Mouse (Mus musculus): ENCODE data around the gene Cdadc1.

Cdadc1 gene

DNA sequence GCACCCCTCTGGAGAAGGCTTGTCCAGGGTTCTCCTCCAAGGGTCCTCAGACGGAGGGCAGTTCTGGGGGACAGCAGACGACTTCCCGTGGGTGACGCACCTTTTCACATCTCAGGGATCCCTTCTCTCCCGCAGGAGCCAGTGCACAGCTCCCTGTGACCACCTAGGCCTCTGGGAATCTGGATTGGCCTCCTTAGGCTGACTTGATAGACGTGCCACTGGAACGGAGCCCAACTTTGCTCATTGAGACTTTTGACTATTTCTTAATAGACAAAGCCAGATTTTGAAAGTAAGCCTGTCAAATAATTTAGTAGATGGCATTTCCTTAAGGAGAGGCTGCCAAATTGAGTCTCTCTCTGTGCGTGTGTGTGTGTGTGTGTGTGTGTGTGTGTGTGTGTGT lies 29.0 kb upstream of the Cdadc1 start:
- no peak for TF ChIP-seq GATA4 (IDR thresholded peaks at IDR 0.05; ENCODE audit: insufficient replicate concordance, low read length)

DNA sequence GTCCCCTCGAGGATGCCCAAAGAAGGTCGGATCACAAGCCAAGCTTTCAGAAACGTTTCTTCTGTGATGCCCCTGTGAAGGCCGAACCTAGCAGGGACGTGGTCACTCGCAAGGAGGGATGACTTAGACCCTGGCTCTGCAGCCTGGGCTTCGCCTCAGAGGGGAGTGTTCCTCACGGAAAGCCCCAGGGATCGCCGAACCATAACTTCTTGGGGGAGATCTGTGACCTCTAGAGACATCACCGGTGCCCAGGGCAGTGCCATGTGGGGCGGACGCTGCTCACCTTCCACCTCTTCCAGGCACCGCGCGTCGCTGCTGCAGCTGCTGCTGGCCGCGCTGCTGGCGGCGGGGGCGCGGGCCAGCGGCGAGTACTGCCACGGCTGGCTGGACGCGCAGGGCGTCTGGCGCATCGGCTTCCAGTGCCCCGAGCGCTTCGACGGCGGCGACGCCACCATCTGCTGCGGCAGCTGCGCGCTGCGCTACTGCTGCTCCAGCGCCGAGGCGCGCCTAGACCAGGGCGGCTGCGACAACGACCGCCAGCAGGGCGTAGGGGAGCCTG lies 28.1 kb upstream of the Cdadc1 start:
- TF ChIP-seq GATA4 (IDR thresholded peaks at IDR 0.05; ENCODE audit: insufficient replicate concordance, low read length): no peak

DNA sequence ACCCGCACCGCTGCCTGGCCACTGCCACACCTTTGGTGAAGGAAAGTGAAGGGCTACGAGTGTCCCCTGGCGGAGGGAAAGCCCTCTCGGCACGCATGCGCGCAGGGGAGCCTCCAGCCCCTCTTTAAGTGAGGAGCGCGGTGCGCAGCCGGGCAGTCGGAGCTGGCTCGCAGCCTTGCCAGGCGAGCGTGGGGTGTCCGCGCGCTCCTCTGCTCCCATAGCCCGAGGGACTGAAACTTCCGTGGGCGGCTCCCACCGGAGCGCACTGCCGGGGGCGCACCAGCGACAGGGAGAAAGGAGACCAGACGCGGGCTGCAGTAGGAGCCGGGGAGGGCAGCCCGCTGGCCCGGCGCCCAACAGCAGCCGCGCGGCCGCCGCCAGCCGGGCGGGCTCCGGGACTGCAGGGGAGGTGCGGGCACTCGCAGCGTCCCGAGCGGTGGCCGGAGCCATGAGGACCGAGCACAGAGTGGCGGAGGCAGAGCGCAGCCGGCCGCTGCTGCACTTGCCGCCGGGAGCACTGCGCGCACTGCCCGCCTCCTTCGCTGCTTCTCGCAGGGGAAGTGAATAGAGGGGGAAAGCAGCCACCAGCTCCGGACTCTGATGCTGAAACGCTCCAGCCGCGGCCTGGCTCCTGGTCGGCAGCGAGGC lies 27.5 kb upstream of the Cdadc1 start, which contains the start of gene Shisa2:
TSS of gene Shisa2 (plus strand) at position 151 of the 648 bp plus-strand sequence.
- TF ChIP-seq GATA4 (IDR thresholded peaks at IDR 0.05; ENCODE audit: insufficient replicate concordance, low read length): no peak

DNA sequence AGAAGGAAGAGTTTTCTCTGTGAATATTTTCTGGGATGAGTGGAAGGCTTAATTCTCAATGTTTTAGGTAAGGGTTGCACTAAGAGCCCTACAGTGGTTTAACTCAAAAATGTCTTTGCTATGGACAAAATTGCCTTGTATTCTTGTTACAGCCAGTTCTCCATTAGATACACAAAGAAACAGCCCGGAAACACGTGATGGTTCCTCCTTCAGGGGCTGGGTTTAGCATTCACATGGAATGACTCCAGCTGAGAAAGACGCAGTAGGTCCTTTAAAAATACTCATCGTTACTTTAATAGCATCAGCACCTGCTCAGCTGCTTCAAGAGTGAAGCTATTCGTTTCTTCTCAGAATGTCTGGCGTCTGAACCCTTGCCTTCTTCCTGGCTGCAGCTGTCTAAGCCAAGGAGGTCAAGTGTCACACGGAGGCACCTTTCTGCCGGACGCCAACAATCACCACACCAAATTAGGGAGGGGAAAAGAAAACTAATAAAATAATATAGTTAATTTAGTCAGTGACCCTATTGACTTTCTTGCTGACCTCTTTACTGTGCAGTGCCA lies 26.6 kb upstream of the Cdadc1 start:
- TF ChIP-seq GATA4 (IDR thresholded peaks at IDR 0.05; ENCODE audit: insufficient replicate concordance, low read length): no peak

DNA sequence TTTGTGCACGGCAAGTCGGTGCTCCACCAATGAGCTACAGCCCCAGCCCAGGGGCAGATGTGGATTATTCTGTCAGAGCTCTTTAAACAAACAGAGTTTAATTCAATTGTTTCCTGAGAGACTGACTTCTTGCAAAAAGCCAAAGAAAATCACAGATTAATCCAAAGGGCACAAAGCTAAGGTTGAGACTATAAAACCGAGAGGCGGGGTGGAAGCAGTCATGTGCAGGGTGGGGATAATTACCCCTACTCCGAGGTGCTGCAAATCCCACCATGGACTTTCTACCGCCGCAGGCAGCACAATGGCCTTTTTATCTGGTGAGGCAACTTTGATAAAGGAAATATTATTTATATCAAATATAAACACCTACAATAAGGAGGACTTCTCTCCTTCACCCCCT lies 19.0 kb upstream of the Cdadc1 start:
- TF ChIP-seq GATA4 (IDR thresholded peaks at IDR 0.05; ENCODE audit: insufficient replicate concordance, low read length): no peak

DNA sequence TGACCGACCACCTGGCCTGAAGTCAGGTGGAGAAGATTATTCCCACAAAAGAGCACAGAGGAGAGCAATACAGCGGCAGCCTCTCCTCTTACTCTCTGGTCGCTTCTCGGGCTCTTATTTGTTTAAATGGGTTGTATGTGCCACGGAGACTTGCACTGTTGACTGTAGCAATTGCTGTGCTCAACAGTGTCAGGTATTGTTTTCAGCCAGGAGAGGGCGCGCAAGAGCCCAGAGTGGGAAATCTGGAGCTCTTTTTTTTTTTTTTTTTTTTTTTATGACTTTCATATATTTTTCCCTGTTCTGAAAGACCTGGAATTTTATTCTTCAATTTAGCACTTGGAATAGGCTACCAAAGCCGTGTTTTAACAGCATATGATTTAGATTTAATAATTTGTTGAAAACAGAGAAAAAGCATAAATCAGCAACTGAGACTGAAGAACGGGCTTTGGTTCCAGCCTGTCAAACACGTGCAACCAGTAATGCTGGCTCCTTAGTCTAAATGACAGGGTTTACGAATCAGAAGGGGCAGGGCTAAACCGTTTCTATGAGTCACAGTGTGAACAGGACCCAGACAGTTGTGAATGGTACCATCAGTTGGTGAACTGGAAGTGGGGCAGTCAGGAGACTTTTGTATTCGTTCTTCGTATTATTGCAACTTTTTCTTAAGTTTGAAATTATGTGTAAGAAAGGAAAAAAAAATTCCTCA lies 15.3 kb upstream of the Cdadc1 start:
- no peak for TF ChIP-seq GATA4 (IDR thresholded peaks at IDR 0.05; ENCODE audit: insufficient replicate concordance, low read length)

DNA sequence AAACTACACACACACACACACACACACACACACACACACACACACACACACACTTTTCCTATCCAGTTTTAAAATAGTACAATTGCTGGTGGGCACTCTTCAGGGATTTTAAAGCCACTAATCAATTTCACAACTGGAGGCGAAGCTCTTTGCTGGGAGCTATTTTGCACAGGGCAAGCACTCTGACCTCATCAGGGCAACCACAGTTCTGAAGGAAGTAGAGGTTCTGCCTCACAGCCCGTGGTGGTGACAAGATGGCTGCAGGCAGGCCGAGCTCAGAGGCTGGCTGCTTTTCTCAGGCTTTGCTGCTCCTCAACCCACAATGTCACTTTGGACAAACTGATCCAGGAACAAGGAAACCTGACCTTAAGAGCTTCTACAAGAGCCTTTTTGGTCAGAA lies 9.3 kb upstream of the Cdadc1 start:
- no peak for TF ChIP-seq GATA4 (IDR thresholded peaks at IDR 0.05; ENCODE audit: insufficient replicate concordance, low read length)

DNA sequence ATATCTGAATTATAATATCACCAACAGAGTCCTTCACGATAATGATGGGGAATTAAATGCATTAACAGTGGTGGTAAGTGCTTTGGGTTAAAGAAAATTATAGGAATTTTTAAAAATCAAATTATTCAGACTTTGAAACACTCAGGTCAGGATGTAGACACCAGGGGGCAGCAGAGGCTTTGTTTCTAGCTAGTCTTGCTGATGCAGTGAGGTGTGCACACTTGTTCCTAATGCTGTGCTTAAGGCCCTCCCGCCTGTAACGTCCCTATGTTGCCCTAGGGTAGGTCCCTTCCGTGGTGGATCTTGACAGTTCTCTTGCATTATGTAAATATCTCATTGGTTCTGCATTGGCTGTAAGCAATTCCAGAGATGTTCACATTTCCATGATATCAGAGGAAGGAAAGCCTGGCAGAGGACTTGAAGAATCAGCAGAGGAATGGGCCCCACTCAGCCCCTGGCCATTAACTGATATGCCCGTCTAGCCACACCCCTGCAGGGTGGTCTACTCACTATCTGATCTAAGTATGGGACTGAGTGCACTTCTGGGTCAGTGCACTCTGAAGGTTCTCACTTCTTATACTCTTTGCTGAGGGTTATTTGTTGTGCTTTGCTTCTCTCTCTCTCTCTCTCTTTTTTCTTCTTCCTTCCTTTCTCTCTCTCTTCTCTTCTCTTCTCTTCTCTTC lies 8.1 kb upstream of the Cdadc1 start:
- TF ChIP-seq GATA4 (IDR thresholded peaks at IDR 0.05; ENCODE audit: insufficient replicate concordance, low read length): no peak

DNA sequence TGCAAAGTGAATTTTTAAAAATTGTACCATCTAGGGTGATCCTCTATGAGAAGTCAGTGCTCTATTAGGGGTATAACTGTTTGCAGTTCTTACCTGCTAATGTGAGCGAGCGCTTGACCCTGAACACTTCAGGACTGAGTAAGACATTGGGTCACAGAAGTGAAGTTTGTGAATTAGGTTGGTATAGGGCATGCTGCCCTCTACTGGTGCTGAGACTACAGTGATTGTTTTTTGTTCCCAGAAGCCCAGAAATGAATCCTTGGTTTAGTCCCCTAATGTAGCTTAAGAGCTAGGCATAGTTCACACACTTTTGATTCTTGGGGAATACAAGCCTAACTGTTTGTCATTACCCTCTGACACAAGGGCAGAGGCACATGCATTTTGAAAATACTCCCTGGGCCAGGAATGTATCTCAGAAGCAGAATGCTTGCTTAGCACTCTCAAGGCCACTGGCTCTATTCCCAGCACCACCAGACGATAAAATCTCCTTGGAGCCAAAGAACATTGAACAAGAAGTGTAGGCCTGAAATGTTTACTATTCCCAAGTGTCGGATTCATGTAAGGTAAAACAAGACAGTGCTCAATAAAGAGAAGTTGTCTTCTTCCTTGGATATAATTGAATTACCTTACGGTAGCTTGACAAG lies 6.4 kb upstream of the Cdadc1 start:
- TF ChIP-seq GATA4 (IDR thresholded peaks at IDR 0.05; ENCODE audit: insufficient replicate concordance, low read length): no peak

DNA sequence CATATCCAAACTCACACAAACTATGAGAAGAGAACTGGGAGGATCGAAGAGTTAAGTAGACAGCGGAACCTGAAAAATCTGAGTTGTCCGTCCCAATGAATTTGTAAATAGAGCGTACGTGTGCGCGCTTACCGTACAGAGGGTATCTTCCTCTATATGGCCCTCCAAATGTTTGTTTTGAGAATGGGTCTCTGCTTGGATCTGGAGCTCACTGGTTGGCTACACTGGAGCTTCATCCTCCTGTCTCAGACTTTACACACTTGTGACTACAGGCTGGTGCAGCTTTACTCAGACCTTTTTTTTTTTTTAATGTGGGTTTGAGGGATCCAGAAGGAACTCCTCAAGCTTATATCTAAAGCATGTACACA lies 485 bp upstream of the Cdadc1 start:
- TF ChIP-seq GATA4 (IDR thresholded peaks at IDR 0.05; ENCODE audit: insufficient replicate concordance, low read length): no peak

DNA sequence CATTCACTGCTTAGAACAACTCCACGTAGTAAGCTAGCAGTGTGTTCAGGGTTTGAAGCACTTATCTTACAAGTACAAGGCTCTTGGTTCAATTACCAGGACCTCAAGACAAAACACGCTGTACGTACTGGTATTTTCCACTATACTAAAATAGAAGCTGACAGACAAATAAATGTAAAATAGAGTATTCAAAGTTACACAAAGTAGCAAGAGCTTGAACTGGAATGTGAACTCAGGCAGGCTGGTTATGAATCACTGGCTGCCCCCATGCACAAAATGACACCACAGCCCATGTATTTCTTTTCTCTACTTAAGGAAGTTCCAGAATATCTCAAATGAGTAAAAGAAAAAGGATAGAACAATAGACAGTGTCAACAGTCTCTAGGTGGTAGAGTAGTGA lies 2.8 kb downstream of the Cdadc1 start:
- TF ChIP-seq GATA4 (IDR thresholded peaks at IDR 0.05; ENCODE audit: insufficient replicate concordance, low read length): no peak

DNA sequence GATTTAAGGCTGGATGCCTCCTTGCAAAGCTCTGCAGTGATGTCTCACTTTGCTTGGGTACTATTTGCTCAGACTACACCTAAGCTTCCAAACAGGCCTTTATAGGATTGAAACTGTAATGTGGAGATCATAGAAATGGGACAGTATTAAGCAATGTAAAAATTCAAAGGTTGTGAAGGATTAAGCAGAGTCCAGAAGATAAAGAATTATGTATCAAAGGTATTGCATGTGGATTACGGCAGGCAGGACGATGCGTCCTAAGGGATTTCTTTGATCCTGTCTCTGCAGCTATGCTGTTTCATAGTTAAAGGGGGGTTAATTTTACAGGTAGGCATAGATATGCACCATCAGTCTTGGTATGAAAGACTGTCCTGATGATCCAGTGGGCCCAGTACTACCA lies 5.2 kb downstream of the Cdadc1 start:
- no peak for TF ChIP-seq GATA4 (IDR thresholded peaks at IDR 0.05; ENCODE audit: insufficient replicate concordance, low read length)

DNA sequence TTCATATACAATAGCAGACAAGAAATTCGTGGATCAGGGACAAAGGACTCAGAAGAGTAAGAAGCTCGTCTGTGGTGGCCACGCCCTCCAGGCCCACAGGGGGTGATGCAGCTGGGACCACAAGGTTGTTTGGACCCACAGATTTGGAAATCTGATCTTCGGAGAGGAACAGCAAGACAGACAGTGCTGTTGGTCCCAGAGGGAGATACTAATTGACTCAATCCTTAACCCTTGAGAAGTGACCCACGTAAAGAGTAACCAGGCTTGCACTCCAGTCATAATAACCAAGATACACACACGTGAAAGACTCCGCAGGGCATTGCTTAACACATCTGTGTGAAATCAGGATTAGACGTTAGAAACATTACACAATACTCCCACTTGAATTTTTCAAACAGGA lies 5.9 kb downstream of the Cdadc1 start:
- no peak for TF ChIP-seq GATA4 (IDR thresholded peaks at IDR 0.05; ENCODE audit: insufficient replicate concordance, low read length)

DNA sequence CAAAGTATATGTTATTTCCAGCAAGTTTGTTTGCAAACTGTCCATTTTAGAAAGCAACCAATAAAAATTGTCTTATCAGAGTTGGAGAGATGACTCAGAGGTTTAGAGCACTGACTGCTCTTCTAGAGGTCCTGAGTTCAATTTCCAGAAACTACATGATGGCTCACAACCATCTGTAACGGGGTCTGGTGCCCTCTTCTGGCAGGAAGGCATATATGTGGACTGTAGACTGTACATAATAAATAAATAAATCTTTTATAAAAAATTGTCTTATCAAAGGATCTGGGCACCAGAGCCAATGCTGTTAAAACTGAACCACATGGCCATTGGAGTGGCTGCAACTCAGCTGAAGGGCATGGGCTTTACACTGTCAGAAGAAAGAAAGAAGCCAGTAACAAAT lies 7.1 kb downstream of the Cdadc1 start:
- TF ChIP-seq GATA4 (IDR thresholded peaks at IDR 0.05; ENCODE audit: insufficient replicate concordance, low read length): no peak

DNA sequence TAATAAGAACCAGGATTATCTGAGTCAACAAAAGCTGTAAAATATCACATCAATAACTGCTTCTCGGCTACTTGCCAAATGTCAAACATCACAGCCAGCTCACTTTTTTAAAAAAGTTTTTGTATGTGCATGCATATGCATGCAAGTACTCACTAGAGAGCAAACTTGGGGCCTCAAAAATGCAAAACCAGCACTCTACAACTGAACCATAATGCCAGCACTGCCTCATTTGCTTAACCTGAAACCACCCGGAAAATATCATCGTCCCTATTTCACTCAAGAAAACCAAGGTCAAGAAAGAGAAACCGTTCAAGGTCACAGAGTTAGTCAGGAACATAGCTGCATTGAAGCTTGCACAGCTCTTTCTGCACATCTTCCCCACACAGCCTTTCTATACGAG lies 21.4 kb downstream of the Cdadc1 start:
- TF ChIP-seq GATA4 (IDR thresholded peaks at IDR 0.05; ENCODE audit: insufficient replicate concordance, low read length): no peak

All from liver, adult (tissue).